Mouse (Mus musculus): ENCODE results near the gene Mcee.

Gene Mcee

DNA sequence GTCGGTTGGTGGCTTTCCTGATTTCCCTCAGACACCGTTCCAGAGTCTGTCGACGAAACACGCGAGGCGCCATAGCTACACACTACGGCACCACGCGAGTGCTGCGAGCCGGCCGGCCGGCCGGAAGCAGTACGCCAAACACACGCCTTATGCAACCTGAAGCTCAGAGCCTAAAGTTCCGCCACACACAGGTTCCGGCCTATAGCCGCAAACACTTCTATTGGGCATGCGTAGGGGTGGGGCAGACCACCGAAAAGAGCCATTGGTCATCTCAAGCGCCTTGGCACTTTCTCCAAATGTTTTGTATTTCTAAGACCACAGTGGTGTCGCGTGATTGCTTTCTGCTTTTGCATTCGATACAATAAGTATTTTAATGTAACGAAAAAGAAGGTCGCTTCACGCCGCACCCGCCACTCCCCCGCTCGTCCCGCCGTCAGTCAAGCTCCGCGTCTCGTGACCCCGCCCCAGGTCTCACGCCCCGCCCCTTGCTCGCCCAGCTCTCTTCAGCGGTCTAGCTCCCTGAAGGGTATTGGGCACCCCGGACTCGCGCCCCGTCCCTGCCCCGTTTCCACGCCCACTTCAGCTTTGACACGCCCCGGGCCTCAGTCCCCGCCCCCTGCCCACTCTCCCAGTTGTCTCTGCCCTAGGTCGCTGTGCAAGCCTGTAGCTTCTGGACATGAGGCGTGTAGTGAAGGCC is at the start of gene Mcee, which contains the start of gene Mphosph10:
Gene Mcee, plus strand, starts transcription at position 486 of the 697 bp plus-strand sequence.
Gene Mphosph10, minus strand, starts transcription at position 147 of the 697 bp plus-strand sequence.
- DNase-seq = peak; percentile 93 to 95

DNA sequence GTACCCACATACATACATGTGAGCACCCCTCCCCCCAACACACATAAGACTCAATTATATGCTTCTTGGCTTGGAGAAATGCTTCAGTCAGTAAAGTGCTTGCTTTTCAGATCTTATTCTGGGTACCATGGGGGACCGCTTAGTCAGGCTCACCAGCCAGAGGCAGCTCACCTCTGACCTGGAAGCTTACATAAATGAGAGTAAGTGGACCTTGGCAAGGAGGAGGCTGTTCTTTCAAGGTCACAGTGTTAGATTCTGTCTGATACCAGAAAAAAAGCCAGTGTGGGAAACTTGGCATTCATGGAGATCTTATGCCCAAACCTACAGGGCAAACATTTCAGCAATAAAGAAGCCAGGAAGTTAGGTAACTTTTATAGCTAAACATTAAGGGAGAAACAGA is 44.6 kb upstream of the Mcee start:
- no peak for DNase-seq

DNA sequence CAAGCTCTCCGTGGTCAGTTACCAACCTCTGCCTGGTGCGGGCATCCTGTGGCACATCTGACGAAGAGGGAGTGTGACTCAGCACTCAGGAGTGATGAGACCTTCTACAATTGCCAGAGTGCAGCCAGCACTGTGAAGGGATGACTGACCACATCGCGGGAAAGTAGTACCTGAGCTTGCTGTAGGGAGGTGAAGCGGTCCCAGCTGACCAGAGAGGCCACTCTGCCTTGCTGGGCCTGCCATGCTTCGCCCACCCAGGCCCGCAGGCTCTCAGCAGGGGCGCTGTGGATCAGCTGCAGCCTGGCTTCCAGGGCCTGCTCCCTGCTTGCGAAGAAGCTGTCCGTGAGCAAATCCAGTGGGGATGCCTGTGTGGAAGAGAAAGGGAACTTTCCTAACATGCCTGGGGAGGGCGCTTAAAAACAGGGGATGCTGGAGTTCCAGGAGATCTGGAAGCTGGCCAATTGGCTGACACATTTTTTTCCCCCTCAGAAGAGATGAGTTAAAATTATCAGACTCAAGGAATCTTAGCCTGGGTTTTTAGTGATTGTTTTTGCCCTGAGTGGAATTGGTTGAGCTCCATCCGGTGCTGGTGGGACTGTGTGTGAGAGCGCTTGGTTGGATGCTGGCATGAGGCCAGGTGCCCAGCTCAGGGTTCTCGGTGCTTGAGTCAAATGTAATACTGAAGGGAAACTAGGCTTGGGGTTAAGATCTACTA is 43.1 kb upstream of the Mcee start:
- peak; percentile 64 for DNase-seq

DNA sequence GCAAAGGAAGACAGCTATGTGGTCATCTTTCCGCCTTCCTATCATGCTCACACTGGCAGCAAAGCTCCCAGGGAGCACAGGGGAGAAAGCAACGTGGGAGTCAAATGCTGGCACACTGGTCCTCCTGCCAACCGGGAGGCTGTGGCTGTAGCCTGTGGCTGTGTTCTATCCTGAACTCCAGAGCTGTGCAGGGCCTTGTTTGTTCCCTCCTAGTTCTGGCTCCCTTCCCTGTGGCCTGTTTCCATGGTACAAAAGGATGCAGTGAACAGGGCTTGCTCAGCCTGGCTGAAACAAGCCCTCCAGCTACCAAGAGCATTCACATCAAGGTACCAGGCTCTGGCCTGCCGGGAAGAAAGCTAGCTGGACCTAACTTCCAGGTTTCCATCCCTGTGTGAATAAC is 41.3 kb upstream of the Mcee start:
- DNase-seq = peak; percentile 78 to 82

DNA sequence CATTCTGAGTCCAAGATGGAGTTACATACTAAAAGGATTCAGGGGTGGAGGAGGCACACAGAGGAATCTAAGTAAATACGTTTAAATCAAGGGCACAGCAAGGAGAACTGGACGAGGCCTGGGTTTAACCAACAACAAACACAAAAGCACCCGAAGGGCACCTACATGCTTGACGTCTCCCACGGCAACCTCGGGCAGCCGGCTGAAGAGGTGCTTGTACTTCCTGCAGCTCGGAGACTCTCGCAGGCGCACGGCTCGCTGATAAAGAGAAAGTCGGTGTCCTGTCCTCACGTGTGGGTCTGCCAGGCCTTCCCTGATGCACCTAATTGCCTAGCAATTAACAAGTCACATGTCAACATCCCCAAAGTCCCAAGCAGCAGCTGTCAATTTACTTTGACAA is 38.2 kb upstream of the Mcee start:
- DNase-seq = no peak

DNA sequence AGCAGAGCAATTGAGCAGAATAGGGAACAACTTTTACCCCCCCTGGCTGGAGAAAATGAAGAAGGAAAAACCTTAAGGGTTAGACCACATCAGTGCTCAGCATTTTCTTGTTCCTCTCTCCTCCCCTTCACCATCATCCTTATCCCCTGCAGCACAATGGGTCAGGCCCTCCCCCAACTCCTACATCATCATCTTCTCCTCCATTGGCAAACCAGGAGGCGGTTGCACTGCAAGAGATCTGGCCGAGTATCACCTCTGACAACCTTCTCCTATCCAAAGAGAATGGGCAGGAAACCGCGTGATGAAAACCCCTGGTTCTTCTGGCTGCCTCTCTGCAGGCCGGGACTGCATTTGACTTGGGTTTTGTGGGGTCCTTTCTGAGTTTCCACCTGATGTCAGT is 35.7 kb upstream of the Mcee start:
- no peak for DNase-seq

DNA sequence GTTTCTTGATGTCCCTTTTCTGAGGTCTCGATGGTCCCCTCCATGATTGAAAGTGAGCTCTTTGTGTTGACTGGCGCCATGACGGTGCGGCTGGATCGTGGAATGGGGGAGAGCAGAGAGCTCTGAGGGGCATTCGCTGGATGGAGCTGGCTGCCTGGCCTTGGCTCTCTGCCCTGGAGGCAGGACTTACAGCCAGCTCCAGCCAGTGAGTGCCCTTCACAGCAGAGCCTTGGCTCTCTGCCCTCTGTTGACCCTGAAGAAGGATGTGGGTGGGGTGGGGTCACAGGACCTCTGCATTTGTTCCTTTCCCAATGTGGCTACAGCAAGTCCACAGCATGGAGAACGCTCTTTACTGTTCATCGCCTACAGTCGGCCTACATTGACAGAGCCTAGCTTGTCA is 35.0 kb upstream of the Mcee start:
- DNase-seq = peak; percentile 58 to 65

DNA sequence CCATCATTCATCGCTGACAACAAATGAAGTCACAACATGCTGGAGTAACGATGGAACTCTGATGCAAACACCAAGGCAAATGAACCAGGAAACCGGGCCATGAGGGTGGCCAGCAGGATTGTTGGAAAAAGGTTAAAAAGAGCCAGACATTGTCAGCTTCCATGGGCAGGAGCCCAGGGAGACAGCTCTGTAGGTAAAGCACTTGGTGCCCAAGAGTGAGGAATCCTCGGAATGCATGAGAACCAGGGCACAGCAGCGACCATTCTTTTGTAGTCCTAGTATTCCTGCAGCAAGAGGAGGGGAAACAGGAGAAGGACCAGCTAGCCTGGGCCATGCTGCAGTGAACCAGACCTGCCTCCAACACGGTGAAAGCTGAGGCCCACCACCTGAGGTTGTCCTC is 33.7 kb upstream of the Mcee start:
- DNase-seq = no peak

DNA sequence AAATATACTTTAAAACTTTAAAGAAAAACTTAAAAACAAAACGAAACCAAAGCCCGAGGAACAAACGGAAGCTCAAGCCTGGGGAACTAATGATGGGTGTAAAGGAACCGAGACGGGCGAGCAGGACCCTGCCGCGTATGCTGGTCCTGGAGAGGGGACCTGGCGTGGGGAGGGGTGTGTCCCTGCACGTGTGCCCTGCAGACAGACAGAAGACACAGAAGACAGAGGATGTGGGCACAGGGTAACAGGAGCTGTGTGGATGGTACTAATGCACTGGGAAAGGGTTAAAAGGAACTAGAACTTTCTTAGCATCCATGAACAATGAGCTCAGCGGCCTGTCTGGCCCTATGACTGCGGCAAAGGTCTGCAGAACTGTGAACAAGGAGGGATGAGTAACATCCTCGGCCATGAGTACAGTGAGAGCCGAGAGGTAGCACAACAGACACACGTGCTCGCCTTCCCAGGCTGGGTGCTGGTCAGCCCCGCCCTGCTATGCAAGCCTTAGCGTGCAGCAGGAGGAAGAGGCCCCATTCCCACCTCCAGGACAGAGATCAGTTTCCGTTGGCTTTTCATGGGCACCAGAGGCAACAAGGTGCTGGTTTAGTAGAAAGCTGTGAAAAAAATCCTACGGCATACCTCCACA is 32.3 kb upstream of the Mcee start:
- no peak for DNase-seq

DNA sequence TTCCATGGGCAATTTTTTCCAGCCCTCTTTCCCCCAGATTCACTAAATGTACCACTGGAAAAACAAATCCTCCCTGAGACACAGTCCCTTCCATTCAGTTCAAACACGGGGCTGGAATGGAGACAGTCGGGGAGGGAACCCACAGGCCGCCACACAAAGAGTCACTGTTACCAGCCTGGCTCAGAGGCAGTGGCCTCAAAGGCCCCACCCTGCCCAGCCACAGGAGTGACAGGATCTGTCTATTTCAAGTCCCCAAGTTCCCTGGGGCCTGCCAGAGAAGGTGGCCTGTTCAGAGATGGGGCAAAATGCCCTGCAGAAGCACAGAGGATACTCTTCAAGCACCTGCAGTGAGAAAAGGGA is 31.8 kb upstream of the Mcee start:
- DNase-seq = no peak

DNA sequence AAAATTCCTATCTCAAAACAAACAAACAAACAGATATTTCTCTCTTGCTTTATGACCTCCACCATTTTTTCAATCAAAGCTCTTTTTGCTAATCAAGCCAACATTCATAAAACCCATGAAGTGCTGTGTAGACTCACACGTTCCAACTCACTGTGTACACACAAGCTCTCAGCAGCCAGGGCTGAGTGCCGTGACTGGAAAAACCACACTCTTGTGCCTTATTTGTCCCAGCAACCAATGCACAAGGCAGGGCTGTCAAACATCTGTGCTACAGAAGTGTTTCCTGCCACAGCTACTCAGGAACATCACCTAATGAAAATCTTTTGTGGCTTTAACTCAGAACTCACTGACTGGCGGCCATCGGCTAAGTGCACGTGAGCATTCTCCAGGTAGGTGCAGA is 26.5 kb upstream of the Mcee start:
- no peak for DNase-seq

DNA sequence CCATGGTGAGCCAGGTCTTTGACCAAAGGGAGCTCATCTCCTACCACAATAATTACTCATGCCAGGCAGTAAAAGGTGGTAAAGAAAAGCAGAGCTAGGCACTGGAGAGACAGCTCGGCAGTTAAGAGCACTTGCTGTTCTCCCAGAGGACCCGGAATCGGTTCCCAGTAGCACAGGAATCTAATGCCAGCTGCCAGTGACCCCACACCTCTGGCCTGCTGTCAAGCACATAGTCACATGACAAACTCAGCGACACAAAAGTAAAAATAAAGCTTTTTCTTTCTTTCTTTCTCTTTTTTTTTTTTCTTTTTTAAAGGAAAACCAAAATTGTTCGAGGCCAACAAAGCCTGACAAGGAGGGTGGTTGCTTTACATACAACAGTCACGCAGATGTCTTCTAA is 22.6 kb upstream of the Mcee start:
- no peak for DNase-seq

DNA sequence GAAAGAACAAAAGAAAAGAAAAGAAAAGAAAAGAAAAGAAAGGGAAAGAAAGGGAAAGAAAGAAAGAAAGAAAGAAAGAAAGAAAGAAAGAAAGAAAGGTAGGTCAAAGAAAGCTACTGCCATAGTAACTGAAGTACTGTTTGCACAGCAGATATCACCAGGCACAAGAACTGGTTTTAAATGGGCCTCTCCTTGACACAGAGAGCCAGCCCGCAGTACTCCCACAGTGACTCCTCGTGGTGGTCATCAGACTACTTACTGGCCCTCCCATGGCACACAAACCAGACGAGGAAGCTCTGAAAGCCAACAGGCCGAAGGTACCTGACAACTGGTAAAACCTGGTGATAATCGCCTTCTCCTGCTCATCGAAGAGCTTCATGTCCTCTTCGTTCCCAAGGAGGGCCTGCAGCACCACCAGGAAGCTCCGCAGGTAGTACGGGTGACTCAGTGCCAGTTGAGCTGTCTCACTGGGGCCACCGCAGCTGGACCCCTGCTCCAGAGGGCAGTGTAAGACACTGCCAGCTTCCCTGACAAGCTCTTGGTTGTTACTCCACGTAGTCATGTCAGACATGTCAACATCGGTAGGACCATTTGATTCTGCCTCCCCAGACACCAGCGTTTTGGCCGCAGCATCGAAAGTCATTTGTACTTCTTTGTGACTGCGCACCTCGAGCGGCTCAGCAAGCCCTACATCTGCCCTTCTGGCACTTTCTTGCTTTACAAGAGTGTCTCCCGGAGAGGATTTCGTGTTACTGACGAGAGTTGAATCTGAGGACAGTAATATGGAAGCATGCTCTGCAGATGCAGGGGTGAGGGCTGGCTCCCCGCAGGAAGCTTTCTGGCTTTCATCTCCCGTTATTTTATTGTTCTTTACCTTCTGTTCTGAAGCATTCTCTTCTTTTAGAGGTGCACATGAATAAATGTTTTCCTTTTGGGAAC is 20.2 kb upstream of the Mcee start:
- no peak for DNase-seq

DNA sequence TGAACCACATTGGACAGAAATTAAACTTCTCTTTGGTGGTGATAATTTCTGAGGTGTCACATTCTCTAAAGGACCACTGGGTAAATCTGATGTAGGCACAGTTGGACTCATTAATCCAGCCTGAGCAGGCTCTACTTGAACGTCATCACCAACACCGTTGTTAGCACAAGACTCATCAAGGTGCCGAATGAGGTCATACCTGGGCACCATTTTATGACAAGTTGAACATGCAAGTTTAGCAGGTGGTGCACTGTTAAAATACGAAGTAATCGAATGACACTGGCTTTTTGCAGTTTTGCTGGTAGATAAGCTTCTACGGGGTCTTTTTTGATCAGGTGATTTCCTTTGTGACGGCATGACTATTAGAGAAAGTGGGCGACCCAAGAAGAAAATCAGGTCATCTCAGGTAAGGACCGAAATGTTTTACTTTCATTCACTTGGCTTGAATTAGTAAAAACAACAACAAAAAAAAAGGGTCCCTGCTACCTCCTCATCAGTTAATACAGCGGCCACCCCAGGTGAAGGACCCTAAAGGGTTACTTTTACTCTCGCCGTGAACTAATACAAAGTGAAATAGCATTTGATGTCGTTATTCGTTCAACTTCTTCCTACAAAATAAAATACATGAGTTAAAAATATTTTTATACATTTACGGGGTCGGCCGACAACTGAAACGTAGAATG is 19.1 kb upstream of the Mcee start:
- DNase-seq = peak in 1 of 2 experiments; percentile 22

DNA sequence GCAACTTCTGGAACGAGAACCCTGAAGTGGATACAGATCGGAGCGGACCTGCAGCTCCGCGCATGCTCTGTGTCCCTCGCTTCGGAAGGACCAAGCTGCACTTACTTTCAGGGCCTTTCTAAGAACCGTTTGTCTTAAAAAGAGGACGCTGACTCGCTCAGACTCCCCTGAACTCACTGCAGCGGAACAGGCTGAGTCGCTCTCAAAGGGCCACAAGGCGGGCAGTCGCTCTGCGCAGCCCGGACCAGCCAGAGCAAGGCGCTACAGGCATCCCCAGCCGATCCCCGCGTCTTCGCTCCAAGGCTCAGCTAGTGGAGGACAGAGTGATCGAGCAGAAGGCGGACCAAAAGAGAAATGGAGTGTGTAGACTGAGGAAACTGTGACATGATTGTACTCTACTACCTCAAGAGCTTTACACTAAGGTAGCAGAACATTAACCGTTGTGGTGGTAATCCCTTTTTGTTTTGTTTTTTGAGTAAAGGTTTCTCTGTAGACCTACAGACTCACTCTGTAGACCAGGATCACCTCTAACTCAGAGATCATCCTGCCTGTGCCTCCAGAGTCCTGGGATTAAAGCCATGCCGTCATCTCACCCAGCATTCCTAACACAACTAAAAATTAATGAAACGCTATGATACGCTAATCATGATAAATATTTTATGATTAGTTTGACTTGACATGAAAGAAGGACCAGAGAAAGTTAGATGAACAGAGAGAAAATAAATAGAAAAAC is 18.4 kb upstream of the Mcee start, which contains the start of gene Fan1:
Gene Fan1, minus strand, starts transcription at position 266 of the 733 bp plus-strand sequence.
- DNase-seq = peak; percentile 88 to 90

DNA sequence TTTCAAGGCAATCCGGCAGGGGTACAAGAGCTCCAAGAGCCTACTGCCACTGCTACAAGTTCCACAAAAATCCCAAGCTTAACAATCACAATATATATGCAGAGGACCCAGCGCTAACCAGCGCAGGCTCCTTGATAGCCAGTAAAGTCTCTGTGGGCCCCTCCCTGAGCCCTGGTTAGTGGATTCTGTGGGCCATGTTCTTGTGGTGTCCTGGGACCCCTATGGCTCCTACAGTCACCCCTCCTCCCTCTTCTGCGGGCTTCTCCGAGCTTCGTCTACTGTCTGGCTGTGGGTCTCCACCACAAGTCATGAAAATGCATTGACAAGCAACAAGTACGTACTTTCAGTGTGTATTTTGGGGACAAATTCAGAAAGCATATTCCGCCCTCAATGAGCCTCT is 928 bp upstream of the Mcee start:
- DNase-seq = peak in 1 of 2 experiments; percentile 18

DNA sequence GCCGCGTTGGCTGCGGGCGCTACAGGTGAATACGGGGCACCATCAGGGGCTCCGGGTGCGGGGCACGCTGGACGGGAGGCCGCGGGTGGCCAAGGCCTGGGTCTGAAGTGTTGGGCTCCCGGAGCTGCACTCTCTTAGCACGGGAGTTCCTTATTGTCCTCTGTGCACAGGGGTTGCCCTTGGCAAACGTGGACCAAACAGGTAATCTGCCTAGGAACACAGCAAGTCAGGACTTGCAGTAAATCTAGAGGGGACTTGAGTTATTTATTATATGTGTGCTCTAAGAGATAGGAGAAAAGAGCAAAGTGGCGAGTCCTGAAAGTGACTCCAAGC is 378 bp downstream of the Mcee start:
- DNase-seq = no peak

DNA sequence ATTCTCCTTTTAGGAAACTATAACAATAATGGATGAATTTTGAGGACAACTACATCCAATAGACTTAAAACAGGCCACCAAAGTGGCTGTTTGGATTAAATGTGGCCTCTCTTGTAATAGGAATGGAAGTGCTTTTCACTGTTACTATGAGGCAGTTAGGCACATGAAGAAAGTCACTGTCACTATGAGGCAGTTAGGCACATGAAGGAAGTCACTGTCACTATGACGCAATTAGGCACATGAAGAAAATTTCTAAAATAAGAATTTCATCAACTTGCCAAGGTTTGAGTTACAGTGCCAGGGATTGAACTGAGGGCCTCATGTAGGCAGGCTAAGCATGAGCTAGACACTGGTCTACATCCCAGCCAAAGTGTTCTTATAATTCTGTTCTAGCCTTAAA is 8.3 kb downstream of the Mcee start:
- DNase-seq = no peak

DNA sequence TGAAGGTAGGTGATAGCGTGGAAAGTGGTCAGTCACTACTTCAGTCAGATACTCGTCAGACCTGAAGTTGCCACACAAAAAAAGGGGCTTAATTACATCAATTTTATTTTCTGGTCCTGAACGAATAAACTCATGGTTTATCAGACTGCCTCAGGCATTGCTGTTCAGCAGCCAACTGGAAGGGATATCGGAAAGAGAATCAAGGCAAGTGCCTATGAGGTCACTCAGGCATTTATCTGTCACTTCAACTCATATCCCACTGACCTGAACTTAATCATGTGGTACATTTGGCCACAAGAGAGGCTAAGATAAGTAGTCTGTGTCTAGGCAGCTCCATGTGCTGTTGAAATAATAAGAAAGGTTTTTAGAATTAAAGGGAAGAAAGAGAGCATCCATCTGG is 10.0 kb downstream of the Mcee start:
- no peak for DNase-seq

DNA sequence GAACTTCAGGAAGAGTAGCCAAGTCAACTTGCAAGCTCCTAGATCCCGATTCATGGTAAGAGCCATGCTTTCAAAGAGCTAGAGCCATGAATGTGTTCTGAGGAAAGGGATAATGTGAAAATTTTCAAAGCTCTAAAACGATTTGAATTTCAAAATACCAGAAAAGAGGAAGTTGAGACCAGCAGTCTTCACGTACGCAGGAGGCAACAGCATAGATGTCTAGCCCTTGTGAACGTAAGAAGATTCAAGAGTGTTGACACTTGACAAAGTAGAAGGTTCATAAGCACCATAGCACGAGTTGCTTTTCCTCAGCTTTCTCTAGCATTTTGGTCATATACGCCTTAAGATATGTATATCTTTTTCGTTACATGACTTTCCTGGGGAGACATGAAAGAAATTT is 11.6 kb downstream of the Mcee start:
- no peak for DNase-seq

DNA sequence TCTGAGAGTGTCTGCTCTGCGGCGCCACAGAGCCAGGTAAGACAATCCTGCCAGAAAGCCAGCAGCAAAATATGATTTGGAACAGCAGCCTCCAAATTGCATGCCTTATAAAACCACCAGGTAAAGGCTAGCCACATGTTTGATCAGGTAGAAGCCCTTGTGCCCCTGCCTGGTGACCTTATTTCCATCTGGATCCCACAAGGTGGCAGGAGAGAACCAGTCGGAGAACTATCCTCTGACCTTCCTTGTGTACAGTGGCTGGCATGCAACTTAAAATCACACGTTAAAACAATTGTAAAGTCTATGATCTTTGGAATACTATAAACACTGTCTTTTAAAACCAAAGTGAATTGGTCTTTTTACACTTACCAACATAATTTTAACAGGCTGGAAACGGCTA is 32.5 kb downstream of the Mcee start:
- peak; percentile 73 to 77 for DNase-seq
